Mouse (Mus musculus) brain, adult 10 weeks (tissue): ENCODE data around the gene Pycr1. TPM values are rescaled to one million over a fixed set of nuclear protein-coding genes. Genes with fewer than 3 reads are reported as not detected.

ENCODE experiments used
- polyA plus RNA-seq: library from polyadenylated mRNA; stranded (reverse); fragments of 350-450 nt; fragmentation: Illumina TruSeq; extraction: RNeasy Lipid Tissue Mini Kit (QIAGEN cat#74804); gene quantifications from one replicate; pipeline ENCODE4 v1.2.3, GENCODE M21; 2015; ENCODE audit warnings: low read depth, low replicate concordance

The Pycr1 gene
- polyA plus RNA-seq: 4.5 TPM

GRCm38 (mm10) chr11:120643601-120643987 is at the start of gene Pycr1:
TSS of gene Pycr1 (minus strand) at chr11:120643769.

GRCm38 (mm10) chr11:120672687-120673593 is 29.4 kb upstream of the Pycr1 start, which contains the start of gene Aspscr1:
TSS of gene Aspscr1 (plus strand) at chr11:120672973.

GRCm38 (mm10) chr11:120661076-120661460 is 17.5 kb upstream of the Pycr1 start, which contains the start of gene Notum:
TSS of gene Notum (minus strand) at chr11:120661175.

DNA sequence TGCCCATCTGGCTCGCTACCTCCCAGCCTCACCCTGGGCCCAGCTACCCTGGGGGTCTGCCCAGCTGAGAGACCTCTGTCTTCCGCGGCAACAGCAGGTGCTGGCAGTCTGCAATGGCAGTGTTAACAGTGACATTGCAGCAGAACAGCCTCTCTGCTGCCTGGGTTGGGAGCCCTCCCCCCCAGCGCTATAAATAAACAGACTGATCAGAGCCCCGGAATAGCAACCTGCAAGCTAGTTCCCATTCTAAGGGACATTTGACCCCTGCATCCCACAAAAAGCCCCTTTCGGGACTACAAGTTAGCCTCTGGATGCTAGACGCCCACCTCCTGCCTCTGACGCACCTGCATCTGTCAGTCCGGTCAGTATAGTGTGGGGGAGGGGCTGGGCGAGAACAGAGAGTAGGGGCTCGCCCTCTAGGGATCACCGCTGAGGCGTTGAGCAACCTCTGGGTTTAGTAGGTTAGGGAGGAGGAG is 4.5 kb upstream of the Pycr1 start, which contains the start of gene Myadml2:
Myadml2 (minus strand) TSS at position 158 of the 476 bp plus-strand sequence.

GRCm38 (mm10) chr11:120633520-120634343 is 9.8 kb downstream of the Pycr1 start, which contains the start of gene Mafg:
TSS of gene Mafg (minus strand) at chr11:120633600.

GRCm38 (mm10) chr11:120625152-120625775 is 18.3 kb downstream of the Pycr1 start, which contains the start of gene Sirt7:
TSS of gene Sirt7 (minus strand) at chr11:120625240.

DNA sequence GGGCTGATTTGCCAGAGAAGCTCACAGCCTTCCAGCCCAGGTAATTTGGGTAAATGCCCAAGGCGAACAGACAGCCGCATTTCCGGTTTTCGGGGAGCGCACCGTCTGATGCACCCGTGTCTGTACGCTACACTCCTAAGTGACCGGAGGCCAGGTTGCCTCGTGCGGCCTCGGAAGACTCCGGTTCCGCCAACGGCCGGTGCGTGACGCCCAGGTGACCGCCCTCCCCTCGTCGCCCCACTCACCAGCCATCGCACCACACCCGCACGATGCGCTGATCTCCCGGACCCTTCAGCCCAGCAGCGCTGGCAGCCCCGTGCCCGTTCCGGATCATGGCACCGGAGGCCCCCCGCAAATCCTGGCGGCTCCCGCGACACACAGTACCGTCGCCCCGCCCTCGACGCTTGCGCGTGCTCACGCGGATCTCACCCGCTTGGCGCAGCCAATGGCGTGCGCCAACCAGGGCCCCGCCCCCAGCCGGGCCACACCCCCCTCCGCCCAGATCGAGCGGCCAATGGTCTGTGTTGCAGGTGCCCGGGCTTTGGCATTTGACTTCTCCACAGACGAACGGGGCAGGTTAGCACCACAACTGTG is 26.0 kb downstream of the Pycr1 start, which contains the start of gene Pcyt2:
Pcyt2 (minus strand) TSS at position 418 of the 594 bp plus-strand sequence.

GRCm38 (mm10) chr11:120608241-120609034 is 35.1 kb downstream of the Pycr1 start, which contains the start of gene Npb:
TSS of gene Npb (plus strand) at chr11:120608477.

GRCm38 (mm10) chr11:120598283-120598989 is 45.1 kb downstream of the Pycr1 start, which contains the start of the genes Alyref and Anapc11:
TSS of gene Alyref (minus strand) at chr11:120598365.
TSS of gene Anapc11 (plus strand) at chr11:120598421.

Other genes with a start within 250 kb of the Pycr1 start
- gene Nploc4, start 206.1 kb downstream of the Pycr1 start, polyA plus RNA-seq: 40.8 TPM
- not detected for gene Tspan10, start 201.1 kb downstream of the Pycr1 start, polyA plus RNA-seq
- gene Pde6g, start 190.3 kb downstream of the Pycr1 start, polyA plus RNA-seq: not detected
- gene Oxld1, start 185.7 kb downstream of the Pycr1 start, polyA plus RNA-seq: 16.1 TPM
- 28.0 TPM for gene Ccdc137, start 185.7 kb downstream of the Pycr1 start, polyA plus RNA-seq
- gene Arl16, start 176.2 kb downstream of the Pycr1 start, polyA plus RNA-seq: 53.0 TPM
- 132 TPM for gene Mrpl12, start 159.2 kb downstream of the Pycr1 start, polyA plus RNA-seq
- gene Slc25a10, start 151.9 kb downstream of the Pycr1 start, polyA plus RNA-seq: 16.9 TPM
- gene Gcgr, start 113.1 kb downstream of the Pycr1 start, polyA plus RNA-seq: not detected
- gene Mcrip1, start 94.0 kb downstream of the Pycr1 start, polyA plus RNA-seq: 153 TPM
- not detected for gene Ppp1r27, start 92.6 kb downstream of the Pycr1 start, polyA plus RNA-seq
- 124 TPM for gene P4hb, start 70.5 kb downstream of the Pycr1 start, polyA plus RNA-seq
- gene Arhgdia, start 62.1 kb downstream of the Pycr1 start, polyA plus RNA-seq: 289 TPM
- gene Alyref, start 45.4 kb downstream of the Pycr1 start, polyA plus RNA-seq: 25.6 TPM
- gene Anapc11, start 45.3 kb downstream of the Pycr1 start, polyA plus RNA-seq: 98.4 TPM
- not detected for gene Npb, start 35.3 kb downstream of the Pycr1 start, polyA plus RNA-seq
- 141 TPM for gene Pcyt2, start 25.8 kb downstream of the Pycr1 start, polyA plus RNA-seq
- 53.0 TPM for gene Sirt7, start 18.5 kb downstream of the Pycr1 start, polyA plus RNA-seq
- gene Mafg, start 10.2 kb downstream of the Pycr1 start, polyA plus RNA-seq: 55.3 TPM
- gene Myadml2, start 4.4 kb upstream of the Pycr1 start, polyA plus RNA-seq: 7.1 TPM
- 3.2 TPM for gene Notum, start 17.4 kb upstream of the Pycr1 start, polyA plus RNA-seq
- 41.6 TPM for gene Aspscr1, start 29.2 kb upstream of the Pycr1 start, polyA plus RNA-seq
- 31.9 TPM for gene Cenpx, start 70.0 kb upstream of the Pycr1 start, polyA plus RNA-seq
- 51.5 TPM for gene Lrrc45, start 70.2 kb upstream of the Pycr1 start, polyA plus RNA-seq
- gene Rac3, start 77.7 kb upstream of the Pycr1 start, polyA plus RNA-seq: 64.3 TPM
- gene Dcxr, start 83.5 kb upstream of the Pycr1 start, polyA plus RNA-seq: 17.3 TPM
- gene Cbr2, start 88.3 kb upstream of the Pycr1 start, polyA plus RNA-seq: 1.8 TPM
- 97.6 TPM for gene Hmga1b, start 119.0 kb upstream of the Pycr1 start, polyA plus RNA-seq
- 64.7 TPM for gene Rfng, start 140.4 kb upstream of the Pycr1 start, polyA plus RNA-seq
- gene Gps1, start 140.5 kb upstream of the Pycr1 start, polyA plus RNA-seq: 181 TPM
- 41.4 TPM for gene Dus1l, start 152.6 kb upstream of the Pycr1 start, polyA plus RNA-seq
- gene Fasn, start 180.8 kb upstream of the Pycr1 start, polyA plus RNA-seq: 128 TPM